Mouse (Mus musculus) E14TG2a.4 (cell line): ENCODE measurements at regions not wholly inside any gene's neighbourhood (a gene's known extent, or its start where the extent isn't known, plus 50 kb on each side); places are given as distances from the start of the nearest gene placed in this dataset.

Source experiments
- CTCF ChIP-seq: conservative IDR thresholded peaks from 2 replicates; pipeline ENCODE4 v1.5.1; 2014; ENCODE audit warnings: low read length
- NANOG ChIP-seq: IDR thresholded peaks from 2 replicates; pipeline ENCODE4 v1.6.1; 2014; ENCODE audit warnings: borderline replicate concordance, low read length, mixed read lengths
- POU5F1 ChIP-seq: IDR thresholded peaks from 2 replicates; pipeline ENCODE4 v1.6.1; 2014; ENCODE audit warnings: low read length, borderline replicate concordance

DNA sequence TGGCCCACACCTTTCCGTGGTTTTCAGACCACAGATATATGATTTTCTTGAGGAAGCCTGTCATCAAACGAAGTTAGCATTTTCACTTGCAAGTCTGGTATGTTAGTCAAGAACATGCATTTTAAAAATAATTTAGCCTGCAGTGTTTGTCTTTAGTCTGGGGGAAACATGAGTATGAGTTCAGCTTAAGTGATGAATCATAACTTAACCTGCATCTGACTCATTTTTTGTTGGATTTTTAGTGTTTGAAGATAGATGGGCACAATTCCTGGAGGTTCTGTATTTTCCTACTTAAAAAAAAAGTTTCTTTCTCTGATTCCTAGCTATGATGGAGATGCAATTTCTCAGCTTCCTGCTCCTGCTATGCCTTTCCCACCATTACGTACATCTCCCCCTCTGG lies 95.8 kb upstream of the 1700020N01Rik start:
- TF ChIP-seq CTCF (no peak), NANOG (no peak), POU5F1 (no peak)
